Mouse (Mus musculus) megakaryocyte, embryonic 14.5 days (primary cell): ENCODE data around the gene Wwp2.

Source experiments
- FLI1 ChIP-seq: IDR thresholded peaks from 2 replicates; pipeline ENCODE4 v1.6.1; 2012; ENCODE audit warnings: low read length, inconsistent platforms, mixed read lengths
- GATA1 ChIP-seq: IDR thresholded peaks from 3 replicates; pipeline ENCODE4 v1.6.1; 2012; ENCODE audit warnings: mixed read lengths, low read length, inconsistent platforms, borderline replicate concordance

DNA sequence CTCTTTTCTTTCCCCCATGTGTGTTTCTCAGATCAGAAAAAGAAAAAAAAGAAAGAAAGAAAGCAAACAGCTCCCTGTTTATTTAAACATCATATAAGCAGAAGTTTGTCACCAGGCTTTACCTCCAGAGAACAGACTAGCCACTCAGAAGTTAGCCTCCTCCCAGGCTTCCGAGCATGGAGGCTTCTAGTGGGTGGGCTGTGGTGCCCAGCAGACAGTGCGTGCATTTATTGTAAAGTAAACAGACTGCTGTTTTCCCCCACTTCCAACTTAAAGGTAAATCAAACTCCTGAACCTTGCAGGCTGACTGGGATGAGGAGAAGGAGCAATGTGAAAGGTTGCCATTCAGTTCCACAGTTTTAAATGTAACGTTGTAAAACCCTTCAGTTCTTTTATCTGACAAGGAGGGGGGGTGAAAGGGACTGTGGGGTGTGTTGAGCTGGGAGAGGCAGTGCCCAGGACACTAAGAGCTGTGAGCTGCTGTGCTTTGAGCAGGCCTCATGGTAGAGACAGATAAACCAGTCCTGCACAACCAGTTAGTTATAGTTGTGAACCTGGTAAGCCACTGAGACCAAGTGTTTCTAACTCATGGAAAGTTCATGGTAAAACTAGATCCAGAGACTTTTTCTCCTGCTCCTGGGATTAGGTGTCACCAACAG, 29.3 kb downstream of the Wwp2 start:
- no peak for TF ChIP-seq FLI1
- no peak for TF ChIP-seq GATA1
